Mouse (Mus musculus) heart, embryonic 15.5 days (tissue): ENCODE measurements around the gene Ncbp3. TPM values are rescaled to one million over a fixed set of nuclear protein-coding genes. Genes with fewer than 3 reads are reported as not detected.

Experiments
- ATAC-seq: fragments of 200-750 bp; cut with Nextera tagmentation; replicated peaks from 2 replicates; pipeline ENCODE4 v1.8.0; 2017; ENCODE audit warnings: low read depth, moderate TSS enrichment; ENCODE audit not compliant: insufficient number of reproducible peaks, insufficient read depth, low FRiP score
- H3K27ac ChIP-seq: fragments of 300-500 bp; sonication (generic); 2 replicates; pipeline ENCODE4 v1.5.1; 2015; ENCODE audit warnings: mild to moderate bottlenecking, inconsistent platforms
- H3K27me3 ChIP-seq: fragments of 300-500 bp; sonication (generic); 2 replicates; pipeline ENCODE4 v1.6.1; 2015; ENCODE audit warnings: inconsistent platforms
- H3K36me3 ChIP-seq: fragments of 300-500 bp; sonication (generic); 2 replicates; pipeline ENCODE4 v1.6.1; 2015; ENCODE audit warnings: mild to moderate bottlenecking, inconsistent platforms
- H3K4me1 ChIP-seq: fragments of 300-500 bp; sonication (generic); replicated peaks from 2 replicates; pipeline ENCODE4 v1.6.1; 2015; ENCODE audit warnings: inconsistent platforms
- H3K4me2 ChIP-seq: fragments of 300-500 bp; sonication (generic); 2 replicates; pipeline ENCODE4 v1.6.1; 2015; ENCODE audit warnings: inconsistent platforms, mild to moderate bottlenecking, moderate library complexity
- H3K4me3 ChIP-seq: fragments of 300-500 bp; sonication (generic); 2 replicates; pipeline ENCODE4 v1.5.1; 2015; ENCODE audit warnings: mild to moderate bottlenecking, inconsistent platforms
- H3K9ac ChIP-seq: fragments of 300-500 bp; sonication (generic); 2 replicates; pipeline ENCODE4 v1.6.1; 2015; ENCODE audit warnings: mild to moderate bottlenecking, inconsistent platforms
- H3K9me3 ChIP-seq: fragments of 300-500 bp; sonication (generic); replicated peaks from 2 replicates; pipeline ENCODE4 v1.6.1; 2016; ENCODE audit warnings: inconsistent platforms
- WGBS: fragments of 180-500 bp; shearing (Covaris S2); methylation state at CpG from one replicate; pipeline ENCODE4 v1.1.7; 2015; ENCODE audit warnings: mixed read lengths; 5-methylcytosine and 5-hydroxymethylcytosine counted together
- polyA plus RNA-seq: library from polyadenylated mRNA; unstranded; fragments of >200 nt; fragmentation: Nextera tagmentation; extraction: Ambion mirVana; gene quantifications from 2 replicates; pipeline ENCODE4 v1.2.1, GENCODE M21; 2015

Gene Ncbp3
- polyA plus RNA-seq, 1 experiment from 2014 or later: 9.5 TPM

DNA sequence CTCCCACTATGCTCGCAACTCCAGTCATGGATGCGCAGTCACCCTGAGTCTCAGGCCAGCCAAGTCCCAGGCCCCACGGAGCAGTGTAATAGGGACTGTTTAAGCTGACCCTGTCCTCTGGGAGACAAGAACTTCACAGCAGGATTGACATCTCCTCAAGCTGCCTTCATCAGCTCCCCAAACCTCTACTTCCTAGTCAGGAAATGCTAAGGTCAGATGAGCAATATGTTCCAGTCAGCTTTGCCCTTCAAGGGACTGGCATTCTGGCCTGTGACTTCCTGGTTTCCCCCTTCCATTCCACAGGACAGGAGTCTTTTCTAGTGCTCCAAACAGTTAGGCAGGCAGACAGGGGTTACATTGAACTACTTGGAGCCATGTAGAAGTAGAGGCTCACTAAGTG is 62.4 kb downstream of the Ncbp3 start:
- H3K4me2 ChIP-seq: no peak overlapping the region
- no peaks in the 10 kb centered on the region for H3K9me3 ChIP-seq
- WGBS: 71% methylated on average over 3 of the region's 3 CpGs
- peaks cover 20% of the 10 kb centered on the region for H3K4me1 ChIP-seq
- no peaks in the 10 kb centered on the region for H3K36me3 ChIP-seq
- no peaks in the 10 kb centered on the region for H3K27me3 ChIP-seq
- no peak overlapping the region for H3K4me3 ChIP-seq
- no peak for ATAC-seq
- H3K9ac ChIP-seq: no peak overlapping the region
- H3K27ac ChIP-seq: no peak overlapping the region; the same call in 1 of the 2 replicates

- Histone ChIP-seq H3K4me1 (peaks cover 20% of the 10 kb centered on the region), H3K27ac (no peak overlapping the region), H3K27me3 (no peaks in the 10 kb centered on the region), H3K36me3 (no peaks in the 10 kb centered on the region), H3K4me2 (no peak overlapping the region), H3K9me3 (no peaks in the 10 kb centered on the region), H3K9ac (no peak overlapping the region), H3K4me3 (no peak overlapping the region)
- 77% methylated on average over 6 of the region's 6 CpGs for WGBS
- ATAC-seq: no peak
Observed at GRCm38 (mm10) chr11:73111414-73111813, 63.8 kb downstream of the Ncbp3 start.

DNA sequence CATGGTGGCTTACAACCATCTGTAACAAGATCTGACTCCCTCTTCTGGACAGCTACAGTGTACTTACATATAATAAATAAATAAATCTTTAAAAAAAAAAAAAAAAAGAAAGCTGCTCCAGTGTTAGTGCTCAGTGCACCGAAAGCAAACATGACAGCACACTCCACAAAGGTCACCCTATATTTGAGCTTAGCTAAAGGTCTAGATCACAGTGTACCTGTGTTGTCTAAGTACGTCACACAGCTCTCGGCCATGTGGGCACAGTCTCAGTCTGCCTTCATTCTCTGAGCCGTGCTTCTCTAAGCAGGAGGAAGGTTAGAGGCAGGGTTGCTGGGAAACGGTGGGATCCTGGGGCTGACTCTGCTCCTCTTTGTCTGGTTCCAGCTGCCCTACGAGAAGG is 78.9 kb downstream of the Ncbp3 start:
- H3K9ac ChIP-seq: no peak overlapping the region
- no peak overlapping the region for H3K4me3 ChIP-seq
- no peak overlapping the region for H3K4me2 ChIP-seq
- 0 out of 2 replicates have a peak, but pooled peaks cover 4% of the 10 kb centered on the region for H3K4me1 ChIP-seq
- no peak for ATAC-seq
- WGBS: 88% methylated on average over 6 of the region's 6 CpGs
- H3K9me3 ChIP-seq: no peaks in the 10 kb centered on the region
- no peaks in the 10 kb centered on the region for H3K36me3 ChIP-seq
- no peaks in the 10 kb centered on the region for H3K27me3 ChIP-seq
- H3K27ac ChIP-seq: no peak overlapping the region

DNA sequence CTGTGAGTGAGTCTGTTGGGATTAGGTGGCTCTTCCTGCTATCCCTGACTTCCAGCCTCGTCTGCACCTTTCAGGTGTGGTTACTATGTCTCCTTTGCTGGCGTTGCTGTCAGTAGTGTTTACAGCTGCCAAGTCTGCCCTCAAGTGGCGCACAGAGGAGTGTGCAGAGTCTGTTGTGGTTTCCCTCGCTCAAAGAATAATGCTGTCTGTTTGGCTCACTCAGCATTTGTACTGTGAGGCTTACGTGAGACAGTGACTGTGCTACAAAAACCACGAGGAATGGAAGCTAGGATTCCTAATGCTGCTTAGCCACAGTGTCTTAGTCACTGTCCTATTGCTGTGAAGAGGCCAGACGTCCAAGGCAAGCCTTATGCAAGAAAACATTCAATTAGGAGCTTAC is 83.4 kb downstream of the Ncbp3 start:
- Histone ChIP-seq H3K9me3 (no peaks in the 10 kb centered on the region), H3K9ac (no peak overlapping the region), H3K27me3 (no peaks in the 10 kb centered on the region), H3K36me3 (no peaks in the 10 kb centered on the region), H3K4me2 (no peak overlapping the region), H3K4me1 (peaks cover 21% of the 10 kb centered on the region), H3K4me3 (no peak overlapping the region), H3K27ac (no peak overlapping the region)
- ATAC-seq: no peak
- WGBS: 68% methylated on average over 7 of the region's 7 CpGs

DNA sequence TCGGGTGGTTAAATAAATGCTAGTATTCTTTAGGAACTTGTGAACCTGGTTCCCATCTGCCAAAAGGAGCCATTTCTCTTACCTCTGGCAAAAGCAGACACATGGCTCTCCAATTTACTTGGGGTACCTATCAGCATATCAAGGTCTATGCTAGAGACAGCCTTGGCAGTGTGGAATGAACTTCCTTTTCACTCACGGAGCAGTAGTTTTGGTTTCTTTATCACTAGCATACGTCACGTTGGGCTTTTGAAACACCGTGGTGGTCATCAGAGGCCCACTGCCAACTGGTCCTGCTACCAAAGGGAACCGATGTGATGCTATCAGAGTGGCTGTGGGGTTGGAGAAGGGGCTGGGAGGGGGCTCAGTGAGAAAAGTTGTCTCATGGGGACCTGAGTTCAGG is 85.4 kb downstream of the Ncbp3 start:
- Histone ChIP-seq H3K4me1 (peaks cover 39% of the 10 kb centered on the region), H3K9ac (no peak overlapping the region), H3K27me3 (no peaks in the 10 kb centered on the region), H3K9me3 (no peaks in the 10 kb centered on the region), H3K4me3 (no peak overlapping the region), H3K36me3 (no peaks in the 10 kb centered on the region), H3K4me2 (no peak overlapping the region), H3K27ac (no peak overlapping the region)
- ATAC-seq: no peak
- WGBS: 87% methylated on average over 6 of the region's 6 CpGs

DNA sequence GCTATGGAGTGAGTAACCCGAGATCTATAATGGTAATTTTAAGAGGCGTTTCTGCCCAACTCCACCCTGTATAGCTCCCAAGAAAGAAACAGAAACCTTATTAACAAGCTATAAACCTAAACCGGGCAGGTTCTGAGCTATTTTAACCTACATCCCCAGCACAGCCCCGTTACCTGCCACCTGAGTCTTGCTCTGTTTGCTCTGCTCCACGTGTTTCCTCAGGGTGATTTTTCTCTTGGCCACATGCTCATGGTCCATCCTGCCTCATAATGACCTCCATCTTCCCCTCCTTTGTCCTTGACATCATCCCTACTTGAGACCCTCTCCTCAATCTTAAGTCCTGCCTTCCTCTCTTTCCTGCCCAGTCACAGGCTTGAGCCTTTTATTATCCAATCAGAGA is 86.6 kb downstream of the Ncbp3 start:
- peak overlapping the region; percentile 94; the same call in 1 of the 2 replicates for H3K4me2 ChIP-seq
- WGBS: 81% methylated on average over 5 of the region's 5 CpGs
- H3K9me3 ChIP-seq: no peaks in the 10 kb centered on the region
- H3K4me1 ChIP-seq: peaks cover 43% of the 10 kb centered on the region
- no peaks in the 10 kb centered on the region for H3K36me3 ChIP-seq
- no peak overlapping the region for H3K27ac ChIP-seq
- ATAC-seq: no peak
- no peak overlapping the region for H3K4me3 ChIP-seq
- no peaks in the 10 kb centered on the region for H3K27me3 ChIP-seq
- no peak overlapping the region for H3K9ac ChIP-seq

DNA sequence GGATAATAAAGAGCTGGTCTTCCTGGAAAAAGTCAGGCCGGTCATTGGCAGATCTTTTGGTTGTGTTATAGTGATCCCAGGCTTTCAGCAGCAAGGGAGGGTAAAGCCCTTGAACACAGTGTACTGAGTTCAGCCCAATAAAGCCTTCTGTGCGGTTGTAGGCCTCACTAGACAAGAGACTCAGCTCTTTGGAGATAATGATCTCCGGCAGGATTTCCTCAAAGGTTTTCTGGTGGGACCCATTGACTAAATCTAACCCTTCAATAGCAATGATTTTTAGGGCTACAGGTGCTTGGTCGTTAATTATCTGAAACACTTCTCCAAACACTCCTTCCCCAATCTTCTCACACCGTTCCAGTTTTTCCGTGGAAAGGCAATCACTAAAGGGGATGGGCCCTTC is 89.0 kb downstream of the Ncbp3 start:
- ATAC-seq: no peak
- H3K4me3 ChIP-seq: peak overlapping the region; percentile 94
- H3K36me3 ChIP-seq: no peaks in the 10 kb centered on the region
- peak overlapping the region; percentile 73 for H3K9ac ChIP-seq
- peak overlapping the region; percentile 94 for H3K4me2 ChIP-seq
- no peaks in the 10 kb centered on the region for H3K9me3 ChIP-seq
- 0 out of 2 replicates have a peak overlapping the region, but pooled peaks have one; percentile 39 for H3K27ac ChIP-seq
- 66% methylated on average over 6 of the region's 6 CpGs for WGBS
- H3K4me1 ChIP-seq: peaks cover 39% of the 10 kb centered on the region
- no peaks in the 10 kb centered on the region for H3K27me3 ChIP-seq

- Histone ChIP-seq H3K36me3 (no peaks in the 10 kb centered on the region), H3K4me3 (peak overlapping the region; percentile 94), H3K27ac (peak overlapping the region; percentile 39; the same call in 1 of the 2 replicates), H3K9ac (peak overlapping the region; percentile 73), H3K27me3 (no peaks in the 10 kb centered on the region), H3K4me2 (peak overlapping the region; percentile 94), H3K4me1 (peaks cover 39% of the 10 kb centered on the region), H3K9me3 (no peaks in the 10 kb centered on the region)
- WGBS: 21% methylated on average over 11 of the region's 11 CpGs
- ATAC-seq: no peak
Observed at GRCm38 (mm10) chr11:73137116-73137515, 89.5 kb downstream of the Ncbp3 start.

GRCm38 (mm10) chr11:73137591-73138501 is 90.3 kb downstream of the Ncbp3 start, which contains the start of gene Haspin:
Gene Haspin, minus strand, starts transcription at chr11:73138294.
- under 1% methylated on average over 83 of the region's 84 CpGs for WGBS
- peaks cover 39% of the 10 kb centered on the region for H3K4me1 ChIP-seq
- H3K4me3 ChIP-seq: peak within 1 kb of the TSS; percentile 94
- ATAC-seq: peak; percentile 91
- H3K27ac ChIP-seq: peak within 1 kb of the TSS; percentile 39; the same call in 1 of the 2 replicates
- H3K9ac ChIP-seq: peak within 1 kb of the TSS; percentile 73
- H3K9me3 ChIP-seq: no peaks in the 10 kb centered on the region
- no peaks in the 10 kb centered on the region for H3K27me3 ChIP-seq
- H3K4me2 ChIP-seq: peak within 1 kb of the TSS; percentile 94
- H3K36me3 ChIP-seq: no peaks in the 10 kb centered on the region

Other genes with a start within 250 kb of the Ncbp3 start
- 3.8 and 11.6 TPM in 2 replicates for gene Atp2a3, start 86.6 kb upstream of the Ncbp3 start, polyA plus RNA-seq
- 1.7 and 2.9 TPM in 2 replicates for gene P2rx1, start 48.7 kb upstream of the Ncbp3 start, polyA plus RNA-seq
- 2.7 and 4.0 TPM in 2 replicates for gene Camkk1, start 28.8 kb upstream of the Ncbp3 start, polyA plus RNA-seq
- 0.30 and 1.8 TPM in 2 replicates for gene Itgae, start 42.8 kb downstream of the Ncbp3 start, polyA plus RNA-seq
- gene Haspin, start 90.5 kb downstream of the Ncbp3 start, polyA plus RNA-seq: 10.0 and 11.4 TPM in 2 replicates
- gene P2rx5, start 112.6 kb downstream of the Ncbp3 start, polyA plus RNA-seq: 2.0 TPM in 2 replicates
- 90.7 and 98.9 TPM in 2 replicates for gene Emc6, start 129.3 kb downstream of the Ncbp3 start, polyA plus RNA-seq
- gene Tax1bp3, start 129.3 kb downstream of the Ncbp3 start, polyA plus RNA-seq: 222 and 231 TPM in 2 replicates
- 12.5 and 13.2 TPM in 2 replicates for gene Ctns, start 151.3 kb downstream of the Ncbp3 start, polyA plus RNA-seq
- gene Shpk, start 151.7 kb downstream of the Ncbp3 start, polyA plus RNA-seq: 0.76 and 1.1 TPM in 2 replicates
- 0.06 and 0.11 TPM in 2 replicates for gene Trpv1, start 186.5 kb downstream of the Ncbp3 start, polyA plus RNA-seq
- gene Trpv3, start 219.6 kb downstream of the Ncbp3 start, polyA plus RNA-seq: 0.11 TPM in 2 replicates